Mouse (Mus musculus) lung, embryonic 16.5 days (tissue): Measurements from ENCODE around the gene Arl2bp. TPM values are rescaled to one million over a fixed set of nuclear protein-coding genes. Genes with fewer than 3 reads are reported as not detected.
A peak's percentile ranks its signal among the peaks of the same experiment; 100 is the strongest.

Source experiments
- ATAC-seq: fragments of 200-750 bp; cut with Nextera tagmentation; 2 replicates; pipeline ENCODE4 v1.8.0; 2017; ENCODE audit warnings: low read depth, mild to moderate bottlenecking, moderate library complexity
- H3K27ac ChIP-seq: fragments of 300-500 bp; sonication (generic); 2 replicates; pipeline ENCODE4 v1.5.1; 2014; ENCODE audit warnings: mild to moderate bottlenecking, control low read depth, low read length
- H3K27me3 ChIP-seq: fragments of 300-500 bp; sonication (generic); 2 replicates; pipeline ENCODE4 v1.6.1; 2014; ENCODE audit warnings: low read depth, low read length, mixed read lengths; ENCODE audit not compliant: control insufficient read depth, insufficient read depth
- H3K36me3 ChIP-seq: fragments of 300-500 bp; sonication (generic); 2 replicates; pipeline ENCODE4 v1.6.1; 2014; ENCODE audit warnings: low read length; ENCODE audit not compliant: control insufficient read depth, insufficient read depth
- H3K4me1 ChIP-seq: fragments of 300-500 bp; sonication (generic); replicated peaks from 2 replicates; pipeline ENCODE4 v1.6.1; 2014; ENCODE audit warnings: low read length, mixed read lengths; ENCODE audit not compliant: control insufficient read depth, insufficient read depth
- H3K4me2 ChIP-seq: fragments of 300-500 bp; sonication (generic); 2 replicates; pipeline ENCODE4 v1.6.1; 2014; ENCODE audit warnings: low read depth, low read length, control low read depth
- H3K4me3 ChIP-seq: fragments of 300-500 bp; sonication (generic); 2 replicates; pipeline ENCODE4 v1.5.1; 2014; ENCODE audit warnings: mild to moderate bottlenecking, low read length, control low read depth
- H3K9ac ChIP-seq: fragments of 300-500 bp; sonication (generic); 2 replicates; pipeline ENCODE4 v1.6.1; 2014; ENCODE audit warnings: low read length, control low read depth
- H3K9me3 ChIP-seq: fragments of 300-500 bp; sonication (generic); 2 replicates; pipeline ENCODE4 v1.6.1; 2016; ENCODE audit warnings: low read length; ENCODE audit not compliant: control insufficient read depth
- WGBS: fragments of 180-500 bp; shearing (Covaris S2); extraction: QIAGEN DNeasy Blood & Tissue Kit; methylation state at CpG from one replicate; pipeline ENCODE4 v1.1.7; 2014; 5-methylcytosine and 5-hydroxymethylcytosine counted together
- polyA plus RNA-seq: library from polyadenylated mRNA; unstranded; fragments of >200 nt; fragmentation: Nextera tagmentation; extraction: Ambion mirVana; gene quantifications from 2 replicates; pipeline ENCODE4 v1.2.1, GENCODE M21; 2015

Arl2bp gene
- polyA plus RNA-seq, 1 experiment from 2014 or later = 118 TPM

GRCm38 (mm10) chr8:94652951-94653350, 13.4 kb upstream of the Arl2bp start:
- H3K36me3 ChIP-seq = peaks cover 24% of the 10 kb centered on the region
- H3K4me2 ChIP-seq = no peak overlapping the region
- H3K9me3 ChIP-seq = no peaks in the 10 kb centered on the region
- ATAC-seq = no peak
- H3K27me3 ChIP-seq = no peaks in the 10 kb centered on the region
- H3K9ac ChIP-seq = no peak overlapping the region
- no peak overlapping the region for H3K27ac ChIP-seq
- H3K4me3 ChIP-seq = no peak overlapping the region
- WGBS = 90% methylated on average over 3 of the region's 3 CpGs
- no peaks in the 10 kb centered on the region for H3K4me1 ChIP-seq

GRCm38 (mm10) chr8:94654994-94655393, 11.4 kb upstream of the Arl2bp start:
- Histone ChIP-seq H3K27me3 (no peaks in the 10 kb centered on the region), H3K36me3 (peaks cover 31% of the 10 kb centered on the region), H3K4me3 (no peak overlapping the region), H3K9ac (no peak overlapping the region), H3K9me3 (no peaks in the 10 kb centered on the region), H3K4me2 (no peak overlapping the region), H3K4me1 (no peaks in the 10 kb centered on the region), H3K27ac (no peak overlapping the region)
- no peak for ATAC-seq

GRCm38 (mm10) chr8:94658031-94658430, 8.4 kb upstream of the Arl2bp start:
- H3K4me3 ChIP-seq = no peak overlapping the region
- no peaks in the 10 kb centered on the region for H3K9me3 ChIP-seq
- 87% methylated on average over 2 of the region's 2 CpGs for WGBS
- no peak overlapping the region for H3K9ac ChIP-seq
- no peak overlapping the region for H3K27ac ChIP-seq
- H3K27me3 ChIP-seq = no peaks in the 10 kb centered on the region
- no peak for ATAC-seq
- H3K4me1 ChIP-seq = no peaks in the 10 kb centered on the region
- peaks cover 23% of the 10 kb centered on the region for H3K36me3 ChIP-seq
- no peak overlapping the region for H3K4me2 ChIP-seq

GRCm38 (mm10) chr8:94660418-94660817, 6.0 kb upstream of the Arl2bp start:
- Histone ChIP-seq H3K4me3 (no peak overlapping the region), H3K9ac (no peak overlapping the region), H3K27me3 (no peaks in the 10 kb centered on the region), H3K9me3 (no peaks in the 10 kb centered on the region), H3K4me2 (no peak overlapping the region), H3K36me3 (peaks cover 15% of the 10 kb centered on the region), H3K27ac (no peak overlapping the region), H3K4me1 (no peaks in the 10 kb centered on the region)
- WGBS = 68% methylated on average over 4 of the region's 4 CpGs
- no peak for ATAC-seq

- ATAC-seq = no peak
- no peak overlapping the region for H3K4me2 ChIP-seq
- H3K27ac ChIP-seq = no peak overlapping the region
- 67% methylated on average over 2 of the region's 2 CpGs for WGBS
- H3K27me3 ChIP-seq = no peaks in the 10 kb centered on the region
- H3K4me1 ChIP-seq = peaks cover 3% of the 10 kb centered on the region; the same call in 1 of the 2 replicates
- H3K9ac ChIP-seq = no peak overlapping the region
- H3K9me3 ChIP-seq = no peaks in the 10 kb centered on the region
- no peak overlapping the region for H3K4me3 ChIP-seq
- H3K36me3 ChIP-seq = peaks cover 6% of the 10 kb centered on the region; the same call in 1 of the 2 replicates
These were observed 1.7 kb upstream of the Arl2bp start for GRCm38 (mm10) chr8:94664722-94665121.

- H3K27ac ChIP-seq = peak overlapping the region; percentile 52
These were observed 8.0 kb downstream of the Arl2bp start for GRCm38 (mm10) chr8:94674384-94674783.

GRCm38 (mm10) chr8:94675923-94676322, 9.5 kb downstream of the Arl2bp start:
- Histone ChIP-seq H3K27me3 (no peaks in the 10 kb centered on the region), H3K9ac (no peak overlapping the region), H3K4me3 (no peak overlapping the region), H3K27ac (no peak overlapping the region), H3K36me3 (peaks cover 38% of the 10 kb centered on the region), H3K9me3 (no peaks in the 10 kb centered on the region), H3K4me1 (peaks cover 14% of the 10 kb centered on the region), H3K4me2 (no peak overlapping the region)
- ATAC-seq = no peak
- WGBS = 93% methylated on average over 6 of the region's 6 CpGs

More at GRCm38 (mm10) chr8:94674384-94674783, 8.0 kb downstream of the Arl2bp start:
- peak; percentile 37; the same call in 1 of the 2 replicates for ATAC-seq
- H3K27me3 ChIP-seq = no peaks in the 10 kb centered on the region
- H3K4me2 ChIP-seq = no peak overlapping the region
- H3K9ac ChIP-seq = no peak overlapping the region
- WGBS = 54% methylated on average over 5 of the region's 5 CpGs
- H3K36me3 ChIP-seq = peaks cover 44% of the 10 kb centered on the region
- H3K4me3 ChIP-seq = no peak overlapping the region
- peaks cover 13% of the 10 kb centered on the region for H3K4me1 ChIP-seq
- H3K9me3 ChIP-seq = no peaks in the 10 kb centered on the region

- Histone ChIP-seq H3K4me1 (peaks cover 17% of the 10 kb centered on the region), H3K36me3 (peaks cover 13% of the 10 kb centered on the region), H3K27me3 (no peaks in the 10 kb centered on the region), H3K9me3 (no peaks in the 10 kb centered on the region), H3K4me3 (no peak overlapping the region), H3K27ac (peak overlapping the region; percentile 92), H3K9ac (peak overlapping the region; percentile 46; the same call in 1 of the 2 replicates), H3K4me2 (0 out of 2 replicates have a peak overlapping the region, but pooled peaks have one; percentile 16)
- ATAC-seq = peak; percentile 75
- WGBS = 11% methylated on average over 9 of the region's 9 CpGs
These were observed 12.2 kb downstream of the Arl2bp start for GRCm38 (mm10) chr8:94678582-94678981.

- H3K9ac ChIP-seq = no peak overlapping the region
- ATAC-seq = no peak
- H3K4me2 ChIP-seq = no peak overlapping the region
- peaks cover 17% of the 10 kb centered on the region for H3K4me1 ChIP-seq
- WGBS = 84% methylated on average over 3 of the region's 3 CpGs
- H3K4me3 ChIP-seq = no peak overlapping the region
- no peak overlapping the region for H3K27ac ChIP-seq
- H3K9me3 ChIP-seq = no peaks in the 10 kb centered on the region
- H3K36me3 ChIP-seq = no peaks in the 10 kb centered on the region
- H3K27me3 ChIP-seq = no peaks in the 10 kb centered on the region
These were observed 14.0 kb downstream of the Arl2bp start for GRCm38 (mm10) chr8:94680414-94680813.
